ENCODE assay signal across 9 mouse cellular contexts in the genomic region with DNA sequence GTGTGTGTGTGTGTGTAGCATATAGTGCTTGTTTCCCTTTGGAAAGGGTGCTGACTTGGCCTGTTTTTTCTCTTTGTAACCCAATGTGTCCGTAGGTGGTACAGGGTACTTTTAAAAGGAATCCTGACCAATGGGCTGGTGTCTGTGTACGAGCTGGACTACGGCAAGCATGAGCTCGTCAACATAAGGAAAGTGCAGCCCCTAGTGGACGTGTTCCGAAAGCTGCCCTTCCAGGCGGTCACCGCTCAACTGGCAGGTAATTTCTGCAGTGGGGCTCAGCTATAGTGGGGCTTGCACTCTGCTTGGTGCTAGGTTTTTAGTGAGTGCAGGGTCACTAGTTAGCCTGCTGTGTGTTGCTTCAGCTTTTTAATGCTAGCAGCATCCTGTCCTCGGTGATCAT. TPM values are rescaled to one million over a fixed set of nuclear protein-coding genes. Genes with fewer than 3 reads are reported as not detected.
DNase-seq lines count a peak whose midpoint lies in the region; ATAC-seq and TF ChIP-seq lines count a peak whose summit lies in the region.
"Had no signal": no experiment of that assay in that cellular context is flagged by ENCODE, and none has a peak within 500 bp of the region (broad histone marks: within the 10 kb centered on the region; RNA-seq: fewer than 3 reads in every experiment).

No protein-coding gene starts in this region.

- H3K9me3 ChIP-seq in forebrain, postnatal 0 days (ENCODE audit: low read length): no peaks in the 10 kb centered on the region
- H3K9me3 ChIP-seq in forebrain, embryonic 16.5 days (ENCODE audit: control insufficient read depth, low read length): no peaks in the 10 kb centered on the region
- no peaks in the 10 kb centered on the region for H3K9me3 ChIP-seq in midbrain, embryonic 14.5 days (ENCODE audit: control insufficient read depth, low read length)
- no peaks in the 10 kb centered on the region for H3K9me3 ChIP-seq in midbrain, embryonic 10.5 days (replicated peaks)
- no peaks in the 10 kb centered on the region for H3K9me3 ChIP-seq in midbrain, embryonic 16.5 days (replicated peaks; ENCODE audit: control insufficient read depth, low read length, poor library complexity, severe bottlenecking)

- no peak overlapping the region for H3K4me3 ChIP-seq in forebrain, postnatal 0 days (ENCODE audit: low read depth, low read length)
- H3K4me3 ChIP-seq in forebrain, embryonic 16.5 days (replicated peaks; ENCODE audit: low read length): no peak overlapping the region
- no peak overlapping the region for H3K4me3 ChIP-seq in midbrain, embryonic 14.5 days (replicated peaks; ENCODE audit: low read depth, low read length)
- no peak overlapping the region for H3K4me3 ChIP-seq in midbrain, embryonic 10.5 days
- H3K4me3 ChIP-seq in embryonic fibroblast, embryonic 13.5 days (ENCODE audit: insufficient read depth, low read length): no peak overlapping the region
- no peak overlapping the region for H3K4me3 ChIP-seq in midbrain, embryonic 16.5 days (ENCODE audit: low read depth, low read length)

- H3K9ac ChIP-seq in forebrain, postnatal 0 days: no peak overlapping the region
- H3K9ac ChIP-seq in forebrain, embryonic 16.5 days (replicated peaks; ENCODE audit: low read depth, low read length): no peak overlapping the region
- H3K9ac ChIP-seq in midbrain, embryonic 14.5 days (replicated peaks; ENCODE audit: low read length): no peak overlapping the region
- no peak overlapping the region for H3K9ac ChIP-seq in midbrain, embryonic 16.5 days (ENCODE audit: low read depth, low read length)

- peaks cover 9% of the 10 kb centered on the region; the same call in 1 of the 2 replicates for H3K36me3 ChIP-seq in forebrain, postnatal 0 days (ENCODE audit: insufficient read depth)
- H3K36me3 ChIP-seq in forebrain, embryonic 16.5 days (ENCODE audit: control insufficient read depth, insufficient read depth): no peaks in the 10 kb centered on the region
- no peaks in the 10 kb centered on the region for H3K36me3 ChIP-seq in midbrain, embryonic 14.5 days (ENCODE audit: control insufficient read depth, insufficient read depth, low read length)
- H3K36me3 ChIP-seq in midbrain, embryonic 10.5 days: no peaks in the 10 kb centered on the region
- H3K36me3 ChIP-seq in midbrain, embryonic 16.5 days (ENCODE audit: control insufficient read depth, insufficient read depth, low read length): no peaks in the 10 kb centered on the region; the same call in 1 of the 2 replicates

- WGBS in forebrain, postnatal 0 days: 49% methylated on average over 9 of the region's 9 CpGs
- WGBS in forebrain, embryonic 16.5 days: 45% methylated on average over 9 of the region's 9 CpGs
- WGBS in midbrain, embryonic 14.5 days: 59% methylated on average over 9 of the region's 9 CpGs
- 56% methylated on average over 9 of the region's 9 CpGs for WGBS in midbrain, embryonic 10.5 days
- 51% methylated on average over 9 of the region's 9 CpGs for WGBS in midbrain, embryonic 16.5 days

- H3K4me1 ChIP-seq in forebrain, postnatal 0 days (ENCODE audit: insufficient read depth): no peaks in the 10 kb centered on the region
- no peaks in the 10 kb centered on the region for H3K4me1 ChIP-seq in forebrain, embryonic 16.5 days (replicated peaks; ENCODE audit: control insufficient read depth, insufficient read depth, low read length)
- no peaks in the 10 kb centered on the region for H3K4me1 ChIP-seq in midbrain, embryonic 14.5 days (ENCODE audit: control insufficient read depth, insufficient read depth, low read length)
- 0 out of 2 replicates have a peak, but pooled peaks cover 10% of the 10 kb centered on the region for H3K4me1 ChIP-seq in midbrain, embryonic 10.5 days
- H3K4me1 ChIP-seq in embryonic fibroblast, embryonic 13.5 days (ENCODE audit: control insufficient read depth, insufficient read depth, low read length): no peaks in the 10 kb centered on the region
- no peaks in the 10 kb centered on the region for H3K4me1 ChIP-seq in midbrain, embryonic 16.5 days (ENCODE audit: control insufficient read depth, insufficient read depth, low read length)

- H3K27ac ChIP-seq in forebrain, postnatal 0 days (ENCODE audit: low read depth, low read length): no peak overlapping the region
- H3K27ac ChIP-seq in forebrain, embryonic 16.5 days (ENCODE audit: low read length): no peak overlapping the region; the same call in 1 of the 2 replicates
- no peak overlapping the region for H3K27ac ChIP-seq in midbrain, embryonic 14.5 days (replicated peaks; ENCODE audit: low read depth, low read length)
- no peak overlapping the region for H3K27ac ChIP-seq in midbrain, embryonic 10.5 days (replicated peaks)
- H3K27ac ChIP-seq in embryonic fibroblast, embryonic 13.5 days (ENCODE audit: insufficient read depth, low read length): no peak overlapping the region
- no peak overlapping the region for H3K27ac ChIP-seq in midbrain, embryonic 16.5 days (ENCODE audit: low read length)
- H3K27ac ChIP-seq: macrophage had no signal

- no peak overlapping the region for H3K4me2 ChIP-seq in forebrain, postnatal 0 days (ENCODE audit: low read depth)
- H3K4me2 ChIP-seq in forebrain, embryonic 16.5 days (ENCODE audit: low read length): no peak overlapping the region
- no peak overlapping the region for H3K4me2 ChIP-seq in midbrain, embryonic 14.5 days (ENCODE audit: low read length)
- no peak overlapping the region for H3K4me2 ChIP-seq in midbrain, embryonic 16.5 days (ENCODE audit: low read length)

- no peaks in the 10 kb centered on the region for H3K27me3 ChIP-seq in forebrain, postnatal 0 days (ENCODE audit: insufficient read depth, low read length)
- H3K27me3 ChIP-seq in forebrain, embryonic 16.5 days (replicated peaks; ENCODE audit: control insufficient read depth, insufficient read depth, low read length): no peaks in the 10 kb centered on the region
- H3K27me3 ChIP-seq in midbrain, embryonic 14.5 days (ENCODE audit: control insufficient read depth, insufficient read depth, low read length): no peaks in the 10 kb centered on the region
- H3K27me3 ChIP-seq in midbrain, embryonic 10.5 days (ENCODE audit: low read depth, poor library complexity, severe bottlenecking): no peaks in the 10 kb centered on the region
- H3K27me3 ChIP-seq in midbrain, embryonic 16.5 days (ENCODE audit: control insufficient read depth, insufficient read depth, low read depth, low read length): no peaks in the 10 kb centered on the region

- no peak for TF ChIP-seq POLR2A in embryonic fibroblast, embryonic 13.5 days (IDR thresholded peaks at IDR 0.05; ENCODE audit: low read depth, low read length)

- ATAC-seq in forebrain, postnatal 0 days: 0 out of 2 replicates have a peak, but pooled peaks have one; percentile 18
- ATAC-seq in forebrain, embryonic 16.5 days: no peak
- no peak for ATAC-seq in midbrain, embryonic 14.5 days (ENCODE audit: low FRiP score, low TSS enrichment)
- ATAC-seq in CD4-positive, CD25-positive, alpha-beta regulatory T cell, adult 4 months: no peak
- no peak for ATAC-seq in midbrain, embryonic 16.5 days

- DNase-seq in forebrain, postnatal 0 days: no peak
- DNase-seq in midbrain, embryonic 14.5 days: peak; percentile 61
- DNase-seq in midbrain, embryonic 10.5 days (ENCODE audit: low spot score): no peak
- peak; percentile 57 for DNase-seq in mesoderm, embryonic 11.5 days (ENCODE audit: low read depth, low spot score)

- peak; percentile 43 for TF ChIP-seq CTCF in forebrain, postnatal 0 days (IDR thresholded peaks at IDR 0.05; ENCODE audit: low read depth)
- peak; percentile 59; the same call in 1 of the 2 replicates for TF ChIP-seq CTCF in embryonic fibroblast, embryonic 13.5 days (IDR thresholded peaks at IDR 0.05; ENCODE audit: borderline replicate concordance, insufficient read depth, low read length)

RNA-seq across cellular contexts. Expression of a gene that starts 9.2 kb away (rescaled TPM):
- 0.92 and 1.0 TPM in 2 replicates for total RNA-seq in forebrain, postnatal 0 days (2014; rRNA removed)
- polyA plus RNA-seq in forebrain, postnatal 0 days (2015; fragmentation: Nextera tagmentation; extraction: Ambion mirVana): 1.7 and 1.8 TPM in 2 replicates
- polyA plus RNA-seq in forebrain, embryonic 16.5 days (2015; fragmentation: Nextera tagmentation; extraction: Ambion mirVana): 0.52 and 0.81 TPM in 2 replicates
- 0.53 and 0.76 TPM in 2 replicates for polyA plus RNA-seq in midbrain, embryonic 14.5 days (2014; fragmentation: Nextera tagmentation; extraction: Ambion mirVana)
- polyA plus RNA-seq in midbrain, embryonic 10.5 days (2016; fragmentation: Nextera tagmentation; extraction: Ambion mirVana): 1.6 and 3.0 TPM in 2 replicates
- 0.15 and 0.56 TPM in 2 replicates for polyA plus RNA-seq in embryonic fibroblast, embryonic 13.5 days (2011; ENCODE audit: insufficient read length, low read depth, missing spikeins)
- polyA plus RNA-seq in CD4-positive, CD25-positive, alpha-beta regulatory T cell, adult 4 months (2017; shearing (Covaris generic)): 1 to 10 TPM; 2.0 to 4.2 TPM
- 0.80 and 0.85 TPM in 2 replicates for polyA plus RNA-seq in midbrain, embryonic 16.5 days (2015; fragmentation: Nextera tagmentation; extraction: Ambion mirVana)

Comparison
In these comparisons a context has a peak if more than half of its experiments do, and no peak if none do; other contexts are left out.
1. DNase-seq: peak in midbrain, embryonic 14.5 days (single experiment) and mesoderm, embryonic 11.5 days (single experiment); none in forebrain, postnatal 0 days (single experiment) and midbrain, embryonic 10.5 days (single experiment).